Mouse (Mus musculus): ENCODE results near the gene Mprip.

Mprip gene

DNA sequence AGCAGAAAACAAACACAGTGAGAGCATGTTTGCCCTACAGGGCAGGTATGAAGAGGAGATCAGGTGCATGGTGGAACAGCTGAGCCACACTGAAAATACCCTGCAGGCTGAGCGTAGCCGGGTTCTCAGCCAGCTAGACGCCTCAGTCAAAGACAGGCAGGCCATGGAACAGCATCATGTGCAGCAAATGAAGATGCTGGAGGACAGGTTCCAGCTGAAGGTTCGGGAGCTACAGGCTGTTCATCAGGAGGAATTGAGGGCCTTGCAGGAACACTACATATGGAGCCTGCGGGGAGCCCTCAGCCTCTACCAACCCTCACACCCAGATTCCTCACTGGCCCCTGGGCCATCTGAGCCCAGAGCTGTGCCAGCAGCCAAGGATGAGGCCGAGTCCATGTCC, 99.7 kb downstream of the Mprip start:
- no peak for DNase-seq (ENCODE audit: low read depth)

DNA sequence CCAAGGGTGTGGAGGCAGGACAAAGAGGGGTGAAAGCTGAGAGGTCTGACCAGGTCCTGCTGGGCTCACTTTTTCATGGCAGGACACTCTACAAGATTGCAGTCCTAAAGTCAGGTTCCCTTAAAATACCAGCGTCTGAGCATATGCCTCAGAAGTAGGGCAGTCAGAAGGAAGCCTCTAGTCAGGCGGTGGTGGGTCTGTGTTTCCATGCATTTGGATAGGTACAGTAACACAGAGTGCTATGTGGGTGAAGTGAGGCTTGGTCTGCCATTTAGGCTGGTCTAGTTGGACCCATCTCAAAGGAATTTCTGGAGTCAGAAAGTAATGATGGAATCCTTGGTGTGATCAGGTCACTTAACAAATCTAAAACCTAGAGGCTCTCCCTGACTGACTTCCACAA, 108.2 kb downstream of the Mprip start:
- no peak for DNase-seq (ENCODE audit: low read depth)

DNA sequence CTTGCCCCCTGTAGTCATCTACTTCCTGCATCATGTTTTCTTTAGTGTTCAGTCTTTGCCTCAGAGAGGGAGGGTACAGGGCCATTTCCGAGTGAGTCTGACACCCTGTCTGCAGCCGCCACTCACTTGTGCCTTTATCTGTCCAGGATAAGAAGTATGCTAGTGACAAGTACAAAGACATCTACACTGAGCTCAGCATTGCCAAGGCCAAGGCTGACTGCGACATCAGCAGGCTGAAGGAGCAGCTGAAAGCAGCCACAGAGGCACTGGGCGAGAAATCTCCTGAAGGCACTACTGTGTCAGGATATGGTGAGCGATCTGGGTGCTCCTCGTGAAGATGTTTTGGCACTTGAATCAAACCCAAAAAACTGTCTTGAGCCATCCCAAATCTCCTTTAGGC, 108.6 kb downstream of the Mprip start:
- no peak for DNase-seq (ENCODE audit: low read depth)

DNA sequence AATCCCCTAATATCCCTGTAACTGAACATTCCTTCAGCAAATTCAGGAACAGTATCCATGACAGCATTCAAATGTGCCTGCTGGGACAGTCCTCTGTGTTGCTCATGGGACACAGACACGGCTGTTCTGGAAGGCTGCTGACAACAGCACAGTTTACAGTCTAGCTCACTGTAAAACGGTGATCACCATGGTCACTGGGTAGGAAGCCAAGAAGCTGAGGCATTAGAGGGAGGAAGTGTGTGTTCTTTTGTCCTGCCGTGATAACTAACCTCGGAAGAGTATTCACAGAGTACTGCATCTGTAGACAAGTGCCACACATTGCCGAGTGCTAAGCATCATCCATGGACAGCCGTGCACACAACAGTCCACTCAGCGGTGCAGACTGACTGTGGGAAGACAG, 109.6 kb downstream of the Mprip start:
- DNase-seq (ENCODE audit: low read depth), result no peak

DNA sequence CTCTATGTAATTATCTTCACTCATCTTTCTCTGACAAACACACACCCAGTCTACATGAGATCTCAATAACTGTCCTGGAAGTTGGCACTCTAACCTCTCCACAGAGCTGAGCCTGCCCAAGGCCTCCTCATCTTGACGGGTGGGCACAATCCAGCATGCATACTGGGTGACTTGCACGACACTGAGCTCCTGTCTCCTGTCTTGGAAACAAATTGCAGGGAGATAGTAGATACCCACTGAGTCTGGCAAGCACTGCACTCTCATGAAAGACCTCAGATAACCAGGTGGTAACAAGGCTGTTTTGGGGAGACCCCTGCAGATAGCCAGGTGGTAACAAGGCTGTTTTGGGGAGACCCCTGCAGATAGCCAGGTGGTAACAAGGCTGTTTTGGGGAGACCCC, 111.2 kb downstream of the Mprip start:
- no peak for DNase-seq (ENCODE audit: low read depth)

DNA sequence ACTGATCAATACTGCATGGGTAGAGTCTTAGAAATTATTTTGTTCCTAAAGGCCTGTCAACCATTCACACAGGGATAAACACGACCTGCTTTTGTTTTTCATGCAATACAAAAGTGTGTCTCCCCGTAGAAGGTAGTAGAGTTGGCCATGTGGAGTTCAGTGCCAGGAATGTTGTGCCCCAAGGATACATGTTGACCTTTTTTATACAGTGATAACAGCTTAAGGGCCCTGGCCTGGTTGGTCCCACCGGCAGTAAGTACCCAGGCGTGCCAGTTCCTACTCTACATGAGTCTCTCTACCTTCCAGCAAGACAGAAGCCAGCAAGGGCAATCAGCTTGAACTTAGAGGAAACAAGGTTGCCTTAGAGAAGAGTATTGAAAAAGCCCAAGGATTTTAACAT, 111.8 kb downstream of the Mprip start:
- no peak for DNase-seq (ENCODE audit: low read depth)

DNA sequence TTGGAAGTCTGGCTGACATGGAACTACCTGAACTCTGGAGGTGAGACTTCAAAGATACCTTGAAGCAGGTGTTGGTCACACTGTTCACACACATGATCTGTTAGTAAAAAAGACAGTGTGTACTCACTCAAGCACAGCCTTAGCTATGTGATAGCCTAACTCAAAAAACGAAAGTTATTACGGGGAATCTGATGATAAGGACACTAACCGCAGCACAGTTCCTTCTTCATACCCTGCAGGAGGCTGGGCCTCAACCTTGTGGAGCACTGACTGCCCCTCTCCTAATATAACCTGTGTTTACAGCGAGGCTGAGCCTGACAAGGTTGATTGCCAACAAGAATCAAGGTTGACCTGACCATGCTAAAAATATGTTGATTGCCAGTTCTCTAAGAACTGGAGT, 113.4 kb downstream of the Mprip start:
- DNase-seq (ENCODE audit: low read depth), result no peak

DNA sequence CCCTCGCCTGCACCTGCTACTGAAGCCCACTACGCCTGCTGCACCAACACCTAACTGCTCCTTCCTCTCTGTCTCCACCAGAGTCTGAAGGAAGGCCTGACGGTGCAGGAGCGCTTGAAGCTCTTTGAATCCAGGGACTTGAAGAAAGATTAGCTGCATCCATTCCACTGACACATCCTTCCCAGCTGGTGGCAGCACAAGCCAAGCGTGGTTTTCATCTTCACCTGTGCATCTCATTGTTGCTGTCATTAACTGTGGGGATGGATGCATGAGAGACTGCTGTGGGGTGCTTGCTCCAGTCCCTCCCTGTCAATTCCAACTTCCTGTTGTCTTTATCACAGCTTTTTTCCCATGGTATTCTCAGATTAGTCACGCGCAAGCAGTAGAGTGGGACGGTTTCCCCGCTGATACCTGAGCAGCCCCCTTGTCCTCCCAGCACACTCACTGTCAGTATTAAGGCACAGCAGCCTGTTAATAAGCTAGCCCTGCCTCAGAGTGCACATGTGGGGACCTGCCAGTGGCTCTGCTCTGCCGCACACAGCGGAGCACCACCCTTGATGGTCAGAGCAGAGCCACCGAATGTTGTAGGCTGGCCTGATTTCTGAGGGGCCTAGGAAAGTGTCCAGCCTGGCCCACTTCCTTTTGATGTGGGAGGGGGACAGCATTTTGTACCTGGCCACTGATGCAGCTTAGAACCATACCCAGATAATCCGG, 114.5 kb downstream of the Mprip start:
- no peak for DNase-seq (ENCODE audit: low read depth)

DNA sequence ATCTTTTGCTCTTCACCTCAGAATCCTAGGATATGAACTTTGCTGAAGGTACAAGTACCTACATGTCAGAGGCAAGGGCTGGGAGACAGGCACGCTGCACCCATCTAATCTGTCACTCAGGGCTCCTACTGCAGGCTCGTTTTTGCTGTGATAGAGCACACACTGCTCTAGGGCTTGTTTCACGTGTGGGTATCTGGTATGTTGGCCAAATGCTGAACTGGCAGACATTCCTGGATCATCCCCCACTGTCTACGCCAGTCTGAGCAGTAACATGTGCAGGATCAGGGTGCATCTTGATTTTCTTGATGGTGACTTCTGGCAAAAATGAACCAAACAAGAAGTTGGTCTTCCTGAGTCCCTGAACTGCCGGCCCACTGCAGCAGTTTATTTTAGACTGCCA, 116.2 kb downstream of the Mprip start:
- DNase-seq (ENCODE audit: low read depth), result no peak

DNA sequence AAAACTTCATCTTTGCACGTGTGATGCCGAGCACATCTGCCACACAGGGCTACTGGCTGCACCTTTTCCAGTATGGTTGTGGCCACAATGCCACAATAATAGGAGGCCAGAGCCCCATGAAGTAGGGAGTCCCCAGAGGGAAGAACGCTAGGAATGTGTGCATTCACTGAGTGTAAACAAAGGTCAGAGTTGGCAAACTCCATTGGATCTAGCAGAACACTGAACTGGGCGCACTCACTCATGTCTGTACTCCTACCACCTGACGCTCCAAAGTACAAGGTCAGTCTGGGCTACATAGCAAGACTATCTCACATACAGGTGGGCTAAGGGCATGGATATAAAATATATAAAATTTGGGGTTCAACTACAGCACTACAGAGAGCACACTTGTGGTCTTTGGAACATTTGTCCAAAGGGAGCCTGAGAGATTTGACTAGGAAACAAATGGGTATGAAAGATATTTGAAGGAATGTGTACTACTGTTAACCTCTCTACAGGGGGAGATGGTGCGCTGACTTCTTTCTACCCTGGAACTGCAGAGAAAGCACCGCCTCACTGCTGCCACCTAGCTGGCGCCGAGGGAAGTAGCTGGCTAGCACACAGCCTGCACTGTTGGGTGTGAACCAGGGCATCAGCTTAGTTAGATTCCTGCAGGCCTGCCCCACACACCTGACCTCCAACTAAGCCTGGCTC, 117.2 kb downstream of the Mprip start:
- DNase-seq (ENCODE audit: low read depth), result peak; percentile 88

DNA sequence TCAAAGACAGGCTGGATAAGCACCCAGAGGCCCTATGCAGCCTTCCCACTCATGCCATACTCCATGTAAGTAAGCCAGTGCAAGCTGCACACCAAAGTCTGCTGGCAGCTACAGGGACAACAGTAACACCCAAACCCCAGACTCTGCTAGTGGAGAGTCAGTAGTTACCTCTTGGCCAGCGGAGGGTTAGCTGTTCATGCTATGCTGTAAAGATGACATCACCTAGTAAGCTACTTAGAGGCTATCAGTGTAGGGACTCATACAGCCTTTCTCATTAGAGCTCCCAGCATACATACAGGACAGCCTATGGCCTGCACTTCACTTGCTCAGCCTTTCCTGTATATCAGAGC, 117.7 kb downstream of the Mprip start:
- DNase-seq (ENCODE audit: low read depth), result no peak

DNA sequence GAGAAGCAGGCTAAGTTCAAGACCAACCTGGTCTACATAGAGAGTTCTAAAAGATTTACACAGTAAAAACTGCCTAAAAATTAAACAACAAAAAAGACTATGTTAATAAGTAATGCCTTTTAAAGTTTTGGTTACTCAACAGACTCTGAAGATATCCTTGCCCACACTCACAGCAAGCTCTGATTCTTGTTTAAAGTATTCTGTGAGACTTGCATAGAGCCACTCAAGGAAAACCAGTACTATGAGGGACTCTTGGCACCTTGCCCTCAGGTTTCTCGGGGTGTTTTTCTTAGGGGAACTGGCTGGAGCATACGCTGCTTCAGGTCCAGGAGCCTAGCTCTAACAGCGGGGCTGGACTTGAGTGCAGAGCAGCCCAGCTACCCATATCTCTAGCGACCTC, 118.3 kb downstream of the Mprip start:
- DNase-seq (ENCODE audit: low read depth), result no peak

DNA sequence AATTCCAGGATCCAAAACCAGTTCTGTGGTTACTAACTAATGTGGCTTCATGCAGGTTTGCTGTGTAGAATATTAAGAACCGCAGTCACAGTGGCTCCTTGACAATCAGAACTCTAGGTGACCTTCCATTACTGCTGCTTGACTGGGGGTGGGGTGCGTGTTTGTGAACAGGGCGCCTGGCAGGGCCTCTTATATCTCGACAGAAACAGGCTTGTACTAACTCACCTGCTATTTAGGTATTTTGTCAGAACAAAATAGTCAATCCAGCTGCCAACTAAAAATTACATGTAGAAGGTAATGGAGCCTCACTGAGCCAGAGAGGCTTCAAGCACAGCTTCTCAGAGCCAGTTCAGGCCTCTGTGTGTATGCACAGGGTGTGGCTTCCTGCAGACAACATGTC, 119.1 kb downstream of the Mprip start:
- no peak for DNase-seq (ENCODE audit: low read depth)

DNA sequence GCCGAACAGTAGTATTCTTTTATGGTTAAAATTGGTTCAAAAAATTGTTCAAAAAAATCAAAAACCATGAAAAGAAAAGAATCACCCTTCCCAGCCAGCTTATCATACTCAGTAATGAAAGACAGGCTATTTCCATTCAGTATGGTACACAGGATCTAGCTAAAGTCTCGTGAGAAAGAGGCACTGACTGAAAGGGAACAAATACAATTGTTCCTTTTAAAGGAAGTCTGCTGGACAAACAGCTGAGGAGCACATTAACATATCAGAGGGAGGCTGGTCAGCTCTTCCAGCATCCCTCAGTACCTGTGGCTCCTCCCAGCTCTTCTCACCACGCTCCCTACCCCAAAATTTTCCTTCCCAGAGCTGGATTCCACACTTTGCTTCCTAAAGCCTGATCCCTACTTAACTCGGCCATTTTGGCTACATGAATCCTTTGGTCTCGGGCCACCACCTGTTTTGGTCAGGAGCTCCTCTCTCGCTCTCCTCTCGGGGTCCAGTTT, 121.0 kb downstream of the Mprip start:
- DNase-seq (ENCODE audit: low read depth), result no peak

DNA sequence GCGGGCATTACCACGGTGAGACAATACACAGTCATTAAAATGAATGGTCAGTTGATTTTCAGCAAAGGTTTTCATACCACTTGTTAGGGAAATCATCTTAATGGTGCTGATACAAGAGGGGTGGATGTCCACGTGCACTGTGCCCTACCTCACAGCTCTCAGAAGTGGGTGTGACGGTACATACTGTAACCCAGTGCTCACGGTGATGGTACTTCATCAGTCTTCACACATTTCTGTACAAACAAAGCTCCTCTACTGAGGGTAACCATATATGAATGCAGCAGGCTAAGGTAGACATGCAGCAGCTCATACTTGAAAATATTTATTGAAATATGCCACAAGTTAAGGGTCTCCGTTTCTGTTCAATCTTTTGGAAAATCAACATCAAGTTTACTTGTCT, 122.5 kb downstream of the Mprip start:
- no peak for DNase-seq (ENCODE audit: low read depth)

DNA sequence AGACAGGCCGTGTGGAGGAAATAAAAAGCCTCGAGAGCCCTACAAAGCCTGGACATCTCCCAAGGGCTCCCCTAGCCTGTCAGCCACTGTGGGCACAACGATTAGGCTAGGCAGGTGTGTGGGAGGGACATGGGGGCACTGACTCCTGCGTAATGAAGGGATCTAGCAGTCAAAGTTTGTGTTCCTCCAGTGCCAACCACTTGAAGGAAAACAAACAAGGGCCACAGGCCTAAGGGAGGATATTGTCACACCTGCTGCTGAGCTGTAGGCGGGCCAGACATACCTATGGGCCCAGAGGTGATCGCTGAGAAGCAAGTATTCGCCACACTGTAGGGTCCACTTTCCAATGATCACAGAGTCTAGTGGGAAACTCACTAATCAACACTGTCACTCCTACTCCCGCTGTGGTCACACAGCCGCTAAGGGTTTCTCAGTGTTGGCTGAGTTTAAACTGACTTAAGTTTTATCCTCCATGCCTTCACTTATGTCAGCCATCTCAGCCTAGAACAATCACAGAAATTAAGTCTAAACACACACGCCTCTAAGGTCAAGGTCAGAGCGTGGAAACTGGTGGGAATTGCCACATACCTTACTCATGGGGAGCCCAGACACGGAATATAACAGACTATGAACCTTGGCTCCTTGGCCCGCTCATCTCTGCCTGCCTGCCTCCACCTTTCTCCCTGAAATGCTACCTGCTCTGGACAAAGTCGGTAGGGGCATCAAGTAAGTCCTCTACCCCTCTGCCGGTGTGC, 125.5 kb downstream of the Mprip start:
- DNase-seq (ENCODE audit: low read depth), result no peak

DNA sequence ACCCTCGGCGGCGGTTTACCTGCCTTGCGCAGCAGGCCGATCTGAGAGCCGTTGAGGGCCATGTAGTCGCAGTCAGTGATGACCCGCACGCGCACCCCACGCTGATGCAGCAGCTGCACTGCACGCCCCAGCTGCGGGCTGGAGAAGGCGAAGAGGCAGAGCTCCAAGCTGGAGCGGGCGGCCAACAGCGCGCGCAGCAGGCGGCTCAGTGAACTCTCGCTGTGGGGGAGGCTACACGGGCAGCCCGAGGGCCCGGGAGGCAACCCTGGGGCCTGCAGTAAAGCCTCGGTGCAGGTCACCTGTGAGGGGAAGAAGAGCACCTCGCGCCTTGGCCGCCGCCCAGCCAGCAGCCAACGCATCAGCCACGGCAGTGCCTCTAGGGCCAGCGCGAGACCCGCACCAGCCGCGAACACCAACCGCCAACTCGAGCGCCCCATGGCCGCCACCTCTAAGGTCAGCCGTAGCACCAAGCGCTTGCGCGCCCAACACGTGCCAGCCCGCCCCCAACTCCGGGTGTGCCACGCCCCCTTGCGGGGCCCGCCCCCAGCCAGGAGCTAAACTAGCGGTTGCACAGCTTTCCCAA, 126.2 kb downstream of the Mprip start, which contains the start of gene Pld6:
Pld6 (minus strand) TSS at position 447 of the 583 bp plus-strand sequence.
- no peak for DNase-seq (ENCODE audit: low read depth)

DNA sequence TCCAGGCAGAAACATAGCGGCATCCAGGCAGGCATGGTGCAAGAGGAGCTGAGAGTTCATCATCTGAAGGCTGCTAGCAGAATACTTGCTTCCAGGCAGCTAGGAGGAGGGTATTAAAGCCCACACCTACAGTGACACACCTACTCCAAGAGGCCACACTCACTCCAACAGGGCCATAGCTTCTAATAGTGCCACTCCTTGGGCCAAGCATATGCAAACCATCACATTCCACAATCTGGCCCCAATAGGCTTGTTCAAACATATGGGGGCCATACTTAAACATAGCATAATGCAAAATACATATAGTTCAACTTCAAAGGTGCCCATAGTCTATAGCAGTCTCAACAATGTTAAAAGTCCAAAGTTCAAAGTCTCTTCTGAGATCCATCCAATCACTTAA, 128.2 kb downstream of the Mprip start:
- no peak for DNase-seq (ENCODE audit: low read depth)

DNA sequence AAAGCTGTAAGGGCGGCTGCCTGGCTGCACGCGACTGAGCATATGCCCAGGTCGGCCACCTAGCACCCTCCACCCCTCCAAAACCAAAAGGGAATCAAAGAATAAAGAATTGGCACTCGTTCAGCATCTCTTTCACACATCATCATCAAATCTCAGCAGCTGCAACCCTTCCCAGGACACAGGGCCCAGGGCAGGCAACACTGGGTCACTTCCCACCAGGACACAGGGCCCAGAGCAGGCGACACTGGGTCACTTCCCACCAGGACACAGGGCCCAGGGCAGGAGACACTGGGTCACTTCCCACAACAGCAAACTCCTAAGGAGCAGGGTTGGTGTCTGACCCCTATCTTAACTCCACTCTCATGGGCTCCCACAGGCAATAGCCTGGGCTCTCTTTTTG, 132.3 kb downstream of the Mprip start:
- DNase-seq (ENCODE audit: low read depth), result no peak

DNA sequence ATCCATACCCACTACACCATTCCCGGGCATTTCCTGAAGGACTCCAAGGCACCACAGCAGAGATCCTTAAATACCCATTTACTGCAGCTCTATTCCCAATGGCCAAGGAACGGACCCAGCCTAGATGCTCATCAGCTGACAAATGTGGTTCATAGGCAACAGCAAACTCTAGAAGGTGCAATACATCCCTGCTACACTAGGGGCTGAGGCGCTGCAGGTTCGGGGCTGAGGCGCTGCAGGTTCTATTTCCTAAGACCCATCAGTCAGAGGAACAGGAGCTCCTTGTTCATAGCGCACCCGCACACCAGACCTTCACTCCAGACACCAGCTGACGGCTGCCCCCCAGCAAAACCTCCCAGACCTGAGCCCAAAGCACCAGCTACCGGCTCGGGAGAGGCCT, 139.3 kb downstream of the Mprip start:
- no peak for DNase-seq (ENCODE audit: low read depth)

DNA sequence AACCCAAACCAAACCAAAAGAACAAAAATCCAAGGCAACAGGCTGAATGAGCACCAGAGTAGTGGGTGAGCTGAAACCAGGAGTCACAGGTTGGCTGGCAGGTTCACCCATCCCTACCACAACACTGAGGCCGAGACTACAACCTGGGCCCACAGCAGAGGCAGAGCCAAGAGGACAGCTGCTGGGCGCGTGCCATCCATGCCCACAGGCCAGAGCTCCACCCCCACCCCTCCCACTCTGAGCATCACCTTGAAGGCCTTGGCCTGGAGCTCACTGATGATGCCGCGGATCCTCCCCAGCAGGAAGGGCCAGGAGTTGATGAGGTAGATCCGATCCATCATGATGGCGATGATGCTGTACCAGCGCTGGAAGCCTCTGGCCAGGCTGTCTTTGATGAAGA, 140.8 kb downstream of the Mprip start:
- no peak for DNase-seq (ENCODE audit: low read depth)

DNA sequence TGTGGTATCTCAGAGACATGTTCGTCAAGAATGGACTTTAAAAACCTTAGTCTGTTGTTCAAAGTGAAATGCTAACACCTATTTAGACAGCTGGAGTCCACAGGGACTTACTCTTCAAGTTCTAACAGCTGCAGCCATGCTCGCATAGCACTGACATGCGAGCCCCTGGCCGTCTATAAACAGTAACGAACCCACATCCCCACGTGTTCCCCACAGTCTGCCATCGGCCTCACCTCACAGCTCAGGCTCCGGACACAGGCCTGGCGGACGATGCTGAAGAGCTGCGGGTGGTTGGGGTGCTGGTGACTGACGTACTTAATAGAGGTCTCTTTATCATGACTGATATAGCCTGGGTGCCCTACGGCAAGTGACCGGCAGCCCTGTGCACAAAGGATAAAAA, 142.4 kb downstream of the Mprip start:
- no peak for DNase-seq (ENCODE audit: low read depth)

All from NIH3T3 (cell line).